Mouse (Mus musculus) cerebellum, postnatal 4 days (tissue): ENCODE measurements at regions not wholly inside any gene's neighbourhood (a gene's known extent, or its start where the extent isn't known, plus 50 kb on each side); places are given as distances from the start of the nearest gene placed in this dataset.

Experiments
- DNase-seq, 2 experiments: peaks; one replicate each; pipeline ENCODE4 v3.0.0; 2022; ENCODE audit warnings: low spot score in 2 of 2, mixed read lengths in 1 of 2

GRCm38 (mm10) chr11:64917301-64917700 lies 61.5 kb upstream of the Elac2 start:
- no peak for DNase-seq

GRCm38 (mm10) chr11:64924989-64925388 lies 53.8 kb upstream of the Elac2 start:
- DNase-seq: no peak

- DNase-seq: peak in 1 of 2 experiments; percentile 22
Observed at GRCm38 (mm10) chr11:64925970-64926369, 52.9 kb upstream of the Elac2 start.
